Mouse (Mus musculus) heart, postnatal 0 days (tissue): Measurements from ENCODE around the gene Nln.

ENCODE experiments used
- CTCF ChIP-seq: IDR thresholded peaks from 2 replicates; pipeline ENCODE4 v1.5.1; 2016; ENCODE audit warnings: antibody characterized with exemption, control low read depth, low read depth
- EP300 ChIP-seq: IDR thresholded peaks from 2 replicates; pipeline ENCODE4 v1.6.1; 2016; ENCODE audit warnings: antibody characterized with exemption, low read depth

DNA sequence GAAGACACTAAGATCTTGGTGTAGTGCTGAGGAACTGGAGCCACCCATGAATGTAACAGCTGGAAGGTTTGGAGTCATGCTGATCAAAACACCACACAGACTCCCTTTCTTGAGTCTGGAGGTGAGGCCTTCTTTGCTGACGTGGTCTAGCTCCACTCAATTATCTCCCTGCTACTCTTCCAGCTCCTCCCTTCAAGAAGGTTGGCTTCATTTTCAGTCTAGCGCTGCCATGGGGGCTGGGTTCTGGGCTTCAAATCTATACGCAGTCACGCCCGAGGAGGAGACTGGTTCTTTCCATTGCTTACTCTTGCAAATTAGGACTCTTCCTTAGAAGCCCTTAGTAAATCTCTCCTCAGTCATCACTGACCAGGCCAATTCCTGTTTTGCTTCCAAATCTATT lies 98.1 kb downstream of the Nln start:
- TF ChIP-seq CTCF = no peak
- TF ChIP-seq EP300 = no peak
